Mouse (Mus musculus) heart, postnatal 10 days (tissue): ENCODE measurements around the gene Cxxc4. TPM values are rescaled to one million over a fixed set of nuclear protein-coding genes. Genes with fewer than 3 reads are reported as not detected.
A peak's percentile ranks its signal among the peaks of the same experiment; 100 is the strongest.
"Not testable (repeated sequence)": the region's sequence is repeated elsewhere in the genome, so short reads cannot be mapped to it uniquely, and the experiment has no call there.

Experiments used
- DNase-seq, 2 experiments: peaks; one replicate each; pipeline ENCODE4 v3.0.0; 2021
- intact Hi-C: fragments of 180-260 bp; cut with DNase I; formaldehyde crosslinking; loops from one replicate; pipeline ENCODE4 v1.15.1; 2025
- total RNA-seq, 2 experiments: library from RNA; stranded (reverse); gene quantifications; 2 replicates each; pipeline ENCODE4 v1.2.3; 2021

The Cxxc4 gene
- 1 to 10 TPM; 2.3 to 2.7 TPM for total RNA-seq

GRCm38 (mm10) chr3:134236414-134237112 lies at the start of gene Cxxc4:
Cxxc4 (plus strand) TSS chr3:134236484.
- no peak for DNase-seq
- intact Hi-C loops: loop anchor here (5.0 kb wide), 1 partner anchor 1144 kb away; the partner anchor contains the start of genes Gstcd and Ints12

GRCm38 (mm10) chr3:134188979-134189946 lies 47.0 kb upstream of the Cxxc4 start:
- intact Hi-C loops: no loop called here
- DNase-seq: peak; percentile 10 to 26

GRCm38 (mm10) chr3:134190046-134190445 lies 46.2 kb upstream of the Cxxc4 start:
- intact Hi-C loops: no loop called here
- DNase-seq: peak; percentile 7 to 23

- intact Hi-C loops: no loop called here
- DNase-seq: peak; percentile 14 to 34
Measured at GRCm38 (mm10) chr3:134199892-134200291, 36.4 kb upstream of the Cxxc4 start.

GRCm38 (mm10) chr3:134206624-134207023 lies 29.7 kb upstream of the Cxxc4 start:
- intact Hi-C loops: no loop called here
- DNase-seq: no peak

GRCm38 (mm10) chr3:134210950-134211349 lies 25.3 kb upstream of the Cxxc4 start:
- no peak for DNase-seq
- intact Hi-C loops: no loop called here

GRCm38 (mm10) chr3:134219881-134220280 lies 16.4 kb upstream of the Cxxc4 start:
- DNase-seq, intact Hi-C loops: not testable (repeated sequence)

- DNase-seq: no peak
- intact Hi-C loops: no loop called here
Measured at GRCm38 (mm10) chr3:134221002-134221401, 15.3 kb upstream of the Cxxc4 start.

- no peak for DNase-seq
- intact Hi-C loops: no loop called here
Measured at GRCm38 (mm10) chr3:134222593-134222992, 13.7 kb upstream of the Cxxc4 start.

- no peak for DNase-seq
- intact Hi-C loops: no loop called here
Measured at GRCm38 (mm10) chr3:134223956-134224355, 12.3 kb upstream of the Cxxc4 start.

- DNase-seq: no peak
- intact Hi-C loops: no loop called here
Measured at GRCm38 (mm10) chr3:134225928-134226327, 10.4 kb upstream of the Cxxc4 start.

GRCm38 (mm10) chr3:134232753-134233152 lies 3.5 kb upstream of the Cxxc4 start:
- intact Hi-C loops: no loop called here
- no peak for DNase-seq

GRCm38 (mm10) chr3:134235491-134236413 lies 532 bp upstream of the Cxxc4 start:
- peak; percentile 71 to 72 for DNase-seq
- intact Hi-C loops: loop anchor here (5.0 kb wide), 1 partner anchor 1143 kb away; the partner anchor contains the start of genes Gstcd and Ints12

- DNase-seq: no peak
- intact Hi-C loops: loop anchor here (5.0 kb wide), 1 partner anchor 1145 kb away; the partner anchor contains the start of genes Gstcd and Ints12
Measured at GRCm38 (mm10) chr3:134237113-134237805, 975 bp downstream of the Cxxc4 start.

GRCm38 (mm10) chr3:134238621-134239310 lies 2.5 kb downstream of the Cxxc4 start:
- intact Hi-C loops: loop anchor here (5.0 kb wide), 1 partner anchor 1146 kb away; the partner anchor contains the start of genes Gstcd and Ints12
- peak; percentile 6 to 35 for DNase-seq

- peak; percentile 54 to 60 for DNase-seq
- intact Hi-C loops: loop anchor here (5.0 kb wide), 1 partner anchor 1147 kb away; the partner anchor contains the start of genes Gstcd and Ints12
Measured at GRCm38 (mm10) chr3:134239321-134239970, 3.2 kb downstream of the Cxxc4 start.

GRCm38 (mm10) chr3:134239971-134240717 lies 3.9 kb downstream of the Cxxc4 start:
- peak; percentile 67 to 74 for DNase-seq
- intact Hi-C loops: loop anchor here (5.0 to 10.0 kb wide), 2 partner anchors 185 to 1148 kb away; partner anchors contain the start of genes Gstcd and Ints12

GRCm38 (mm10) chr3:134240718-134241025 lies 4.4 kb downstream of the Cxxc4 start:
- intact Hi-C loops: loop anchor here (10.0 kb wide), 1 partner anchor 184 kb away; no protein-coding TSS in a partner anchor
- no peak for DNase-seq
